Mouse (Mus musculus) forebrain, embryonic 14.5 days (tissue): Measurements from ENCODE around the gene Prkag2. TPM values are rescaled to one million over a fixed set of nuclear protein-coding genes. Genes with fewer than 3 reads are reported as not detected.

ENCODE experiments used
- ATAC-seq: fragments of 200-750 bp; cut with Nextera tagmentation; 2 replicates; pipeline ENCODE4 v1.8.0; 2017; ENCODE audit warnings: mild to moderate bottlenecking, moderate library complexity
- DNase-seq: peaks from one replicate; pipeline ENCODE4 v3.0.0-alpha.2; 2015; ENCODE audit warnings: low spot score
- H3K27ac ChIP-seq: fragments of 300-500 bp; sonication (generic); 2 replicates; pipeline ENCODE4 v1.5.1; 2014; ENCODE audit warnings: low read depth, mild to moderate bottlenecking, control low read depth, low read length, moderate library complexity
- H3K27me3 ChIP-seq: fragments of 300-500 bp; sonication (generic); replicated peaks from 2 replicates; pipeline ENCODE4 v1.6.1; 2014; ENCODE audit warnings: low read length, control low read depth, mixed read lengths; ENCODE audit not compliant: control insufficient read depth, insufficient read depth
- H3K36me3 ChIP-seq: fragments of 300-500 bp; sonication (generic); 2 replicates; pipeline ENCODE4 v1.6.1; 2014; ENCODE audit warnings: low read length, control low read depth; ENCODE audit not compliant: control insufficient read depth, insufficient read depth
- H3K4me1 ChIP-seq: fragments of 300-500 bp; sonication (generic); 2 replicates; pipeline ENCODE4 v1.6.1; 2014; ENCODE audit warnings: antibody characterized with exemption, low read length, control low read depth; ENCODE audit not compliant: control insufficient read depth, insufficient read depth
- H3K4me2 ChIP-seq: fragments of 300-500 bp; sonication (generic); 2 replicates; pipeline ENCODE4 v1.6.1; 2014; ENCODE audit warnings: mild to moderate bottlenecking, control low read depth, low read length
- H3K4me3 ChIP-seq: fragments of 300-500 bp; sonication (generic); 2 replicates; pipeline ENCODE4 v1.5.1; 2014; ENCODE audit warnings: low read depth, low read length, control low read depth
- H3K9ac ChIP-seq: fragments of 300-500 bp; sonication (generic); 2 replicates; pipeline ENCODE4 v1.6.1; 2014; ENCODE audit warnings: mild to moderate bottlenecking, low read length, control low read depth, moderate library complexity
- H3K9me3 ChIP-seq: fragments of 300-500 bp; sonication (generic); replicated peaks from 2 replicates; pipeline ENCODE4 v1.6.1; 2016; ENCODE audit warnings: low read length, control low read depth, mixed read lengths; ENCODE audit not compliant: control insufficient read depth
- WGBS: fragments of 180-500 bp; shearing (Covaris S2); extraction: QIAGEN DNeasy Blood & Tissue Kit; methylation state at CpG from one replicate; pipeline ENCODE4 v1.1.7; 2014; 5-methylcytosine and 5-hydroxymethylcytosine counted together
- polyA plus RNA-seq: library from polyadenylated mRNA; unstranded; fragments of >200 nt; fragmentation: Nextera tagmentation; extraction: Ambion mirVana; gene quantifications from 2 replicates; pipeline ENCODE4 v1.2.1, GENCODE M21; 2014

Gene Prkag2
- polyA plus RNA-seq, 1 experiment from 2014 or later: 80.6 TPM

DNA sequence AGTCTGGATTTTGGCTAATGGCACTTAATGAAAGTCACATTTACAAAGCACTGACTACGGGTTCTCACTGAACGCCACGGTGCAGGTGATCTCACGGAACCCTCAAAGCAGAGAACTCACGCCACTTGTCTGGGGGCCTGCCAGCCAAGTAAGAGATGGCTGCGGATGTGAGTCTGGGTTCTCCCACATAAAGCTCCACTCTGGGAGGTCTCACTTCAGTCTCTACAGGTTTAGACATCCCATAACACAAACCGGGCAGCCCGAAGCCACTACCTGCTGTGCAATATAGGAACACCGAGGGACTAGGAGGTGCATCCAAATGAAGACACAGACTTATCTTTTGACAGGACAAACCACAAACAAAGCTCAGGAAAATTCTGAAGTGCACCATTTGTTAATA is 193.6 kb downstream of the Prkag2 start:
- DNase-seq (no peak), ATAC-seq (no peak)
- H3K4me3 ChIP-seq: peak overlapping the region; percentile 85
- 47% methylated on average over 9 of the region's 9 CpGs for WGBS
- H3K27me3 ChIP-seq: no peaks in the 10 kb centered on the region
- H3K4me2 ChIP-seq: peak overlapping the region; percentile 60
- H3K4me1 ChIP-seq: peaks cover 8% of the 10 kb centered on the region; the same call in 1 of the 2 replicates
- no peak overlapping the region for H3K27ac ChIP-seq
- no peaks in the 10 kb centered on the region for H3K36me3 ChIP-seq
- no peaks in the 10 kb centered on the region for H3K9me3 ChIP-seq
- H3K9ac ChIP-seq: peak overlapping the region; percentile 96

DNA sequence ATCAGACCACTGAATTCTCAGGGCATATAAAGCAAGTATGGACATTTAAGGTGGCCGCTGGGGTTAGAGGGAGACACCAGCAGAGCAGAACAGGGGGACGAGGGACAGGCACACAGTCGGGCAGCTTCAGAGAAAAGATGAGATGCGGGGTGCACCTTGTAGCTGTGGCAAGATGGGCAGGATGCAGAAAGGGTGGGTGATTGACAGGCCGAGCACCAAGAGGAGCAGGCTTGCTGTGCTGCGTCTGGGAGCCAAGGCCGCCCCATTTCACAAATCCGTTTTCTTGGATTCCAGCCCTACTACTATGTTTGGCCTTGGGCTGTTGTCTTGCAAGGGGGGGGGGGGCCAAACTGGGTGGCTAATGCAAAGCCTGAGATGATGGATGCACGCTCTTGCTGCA is 195.5 kb downstream of the Prkag2 start:
- Histone ChIP-seq H3K36me3 (0 out of 2 replicates have a peak, but pooled peaks cover 4% of the 10 kb centered on the region), H3K9ac (peak overlapping the region; percentile 25; the same call in 1 of the 2 replicates), H3K27me3 (no peaks in the 10 kb centered on the region), H3K4me2 (no peak overlapping the region), H3K9me3 (no peaks in the 10 kb centered on the region), H3K27ac (no peak overlapping the region), H3K4me3 (no peak overlapping the region), H3K4me1 (peaks cover 8% of the 10 kb centered on the region; the same call in 1 of the 2 replicates)
- no peak for DNase-seq
- 71% methylated on average over 9 of the region's 9 CpGs for WGBS
- no peak for ATAC-seq

DNA sequence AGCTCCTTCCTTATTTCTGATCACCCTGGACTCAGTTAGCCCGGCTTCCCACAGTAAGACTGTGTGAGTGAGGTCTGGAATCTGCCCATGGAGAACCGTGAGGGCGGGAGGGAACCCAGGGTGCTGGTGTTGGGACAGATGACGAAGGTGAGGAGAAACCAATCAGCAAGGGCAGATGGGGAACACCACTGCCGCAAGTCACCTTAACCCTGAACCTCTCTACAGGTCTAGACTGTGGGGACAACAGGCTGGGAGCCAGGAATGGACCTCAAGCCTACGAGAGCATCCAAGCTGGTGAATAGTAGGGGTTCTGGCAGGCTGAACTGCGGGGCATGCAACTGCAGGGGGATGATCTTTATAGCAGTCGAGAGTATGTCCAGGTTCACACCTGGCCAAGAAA is 196.0 kb downstream of the Prkag2 start:
- H3K27me3 ChIP-seq: no peaks in the 10 kb centered on the region
- no peak for DNase-seq

DNA sequence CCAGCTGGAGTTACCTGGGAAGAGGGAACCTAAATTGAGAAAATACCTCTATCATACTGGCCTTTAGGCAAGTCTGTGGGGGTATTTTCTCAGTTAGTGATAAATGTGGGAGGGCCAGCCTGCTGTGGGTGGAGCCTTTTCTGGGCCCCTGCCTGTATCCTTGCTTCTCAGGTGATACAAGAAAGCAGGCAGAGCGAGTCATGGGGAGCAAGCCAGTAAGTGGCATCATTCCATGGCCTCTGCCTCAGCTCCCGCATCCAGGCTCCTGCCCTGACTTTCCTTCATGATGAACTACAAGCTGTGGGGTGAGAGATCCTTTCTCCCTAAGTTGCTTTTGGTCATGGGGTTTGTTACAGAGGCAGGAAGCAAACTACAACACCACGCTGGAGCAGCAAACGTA is 196.4 kb downstream of the Prkag2 start:
- Histone ChIP-seq H3K27ac (no peak overlapping the region), H3K27me3 (no peaks in the 10 kb centered on the region), H3K9me3 (no peaks in the 10 kb centered on the region), H3K9ac (no peak overlapping the region), H3K4me3 (no peak overlapping the region), H3K4me1 (peaks cover 8% of the 10 kb centered on the region; the same call in 1 of the 2 replicates), H3K4me2 (no peak overlapping the region), H3K36me3 (0 out of 2 replicates have a peak, but pooled peaks cover 4% of the 10 kb centered on the region)
- 84% methylated on average over 4 of the region's 4 CpGs for WGBS
- ATAC-seq (no peak), DNase-seq (no peak)

More for the DNA sequence above, 196.0 kb downstream of the Prkag2 start:
- Histone ChIP-seq H3K9me3 (no peaks in the 10 kb centered on the region), H3K36me3 (0 out of 2 replicates have a peak, but pooled peaks cover 4% of the 10 kb centered on the region), H3K4me1 (peaks cover 8% of the 10 kb centered on the region; the same call in 1 of the 2 replicates), H3K4me2 (no peak overlapping the region), H3K27ac (no peak overlapping the region), H3K4me3 (no peak overlapping the region), H3K9ac (no peak overlapping the region)
- ATAC-seq: no peak
- WGBS: 86% methylated on average over 8 of the region's 8 CpGs

DNA sequence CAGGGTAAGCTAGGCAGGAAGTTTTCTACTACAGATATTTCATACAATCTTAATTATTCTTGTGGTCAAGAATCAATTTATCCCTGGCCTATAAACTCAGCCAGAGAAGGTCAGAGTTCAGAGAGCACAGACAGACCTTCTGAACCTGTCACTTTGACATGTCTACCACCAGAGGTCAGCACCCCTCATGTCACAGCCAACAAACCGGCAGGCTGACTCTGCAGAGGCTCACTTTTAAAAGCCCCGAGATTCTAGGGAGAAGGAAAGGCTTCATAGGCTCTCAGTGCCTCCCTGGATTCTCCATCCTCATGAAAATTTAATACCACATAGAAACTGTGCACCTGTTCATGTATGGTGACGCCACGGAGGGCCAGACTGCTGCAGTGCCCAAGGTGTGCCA is 197.6 kb downstream of the Prkag2 start:
- DNase-seq (peak; percentile 37), ATAC-seq (no peak)
- Histone ChIP-seq H3K27ac (no peak overlapping the region), H3K9ac (no peak overlapping the region), H3K4me2 (no peak overlapping the region), H3K4me3 (no peak overlapping the region), H3K9me3 (no peaks in the 10 kb centered on the region), H3K36me3 (0 out of 2 replicates have a peak, but pooled peaks cover 4% of the 10 kb centered on the region), H3K27me3 (no peaks in the 10 kb centered on the region), H3K4me1 (peaks cover 8% of the 10 kb centered on the region; the same call in 1 of the 2 replicates)
- 34% methylated on average over 4 of the region's 4 CpGs for WGBS

DNA sequence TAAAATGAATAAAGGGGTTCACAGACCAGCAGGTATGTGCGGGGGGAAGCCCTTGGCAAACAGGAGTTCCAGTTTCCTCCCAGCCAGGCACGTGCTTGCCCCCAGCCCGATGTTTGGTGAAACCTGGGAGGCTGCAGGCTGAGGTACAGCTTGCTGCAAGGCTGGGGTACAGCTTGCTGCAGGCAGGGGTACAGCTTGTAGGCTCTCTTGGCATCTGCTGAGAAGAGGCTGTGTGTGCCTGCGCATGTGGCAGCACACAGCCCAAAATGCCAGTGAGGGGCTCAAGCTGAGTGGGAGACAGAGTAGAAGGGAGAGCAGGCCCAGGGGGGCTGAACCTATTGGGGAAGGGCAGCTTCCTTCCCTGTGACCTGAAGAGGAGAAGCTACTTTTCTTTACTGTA is 204.8 kb downstream of the Prkag2 start:
- H3K9me3 ChIP-seq: no peaks in the 10 kb centered on the region

DNA sequence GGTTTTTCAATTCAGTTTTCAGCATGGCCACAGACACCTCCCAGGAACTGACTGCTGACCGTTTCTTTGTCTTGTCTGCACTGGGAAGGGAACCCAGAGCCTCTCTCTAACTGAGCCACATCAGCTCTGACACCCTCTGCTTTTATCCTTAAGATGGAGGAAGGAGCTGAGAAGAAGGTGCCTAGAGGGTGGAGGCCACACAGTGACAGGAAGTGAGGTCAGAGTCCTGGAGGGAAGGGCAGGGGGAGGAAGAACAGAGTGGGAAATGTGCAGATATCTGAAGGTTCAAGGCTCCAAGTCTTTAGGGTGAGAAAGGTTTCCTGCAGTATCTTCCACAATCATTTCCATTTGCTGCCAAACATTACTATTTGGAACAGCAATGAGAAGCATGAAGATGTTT is 205.6 kb downstream of the Prkag2 start:
- ATAC-seq (no peak), DNase-seq (no peak)
- no peak overlapping the region for H3K27ac ChIP-seq
- no peak overlapping the region for H3K4me3 ChIP-seq
- H3K9me3 ChIP-seq: no peaks in the 10 kb centered on the region
- WGBS: 70% methylated on average over 1 of the region's 1 CpGs
- no peak overlapping the region for H3K9ac ChIP-seq
- H3K4me2 ChIP-seq: no peak overlapping the region
- H3K27me3 ChIP-seq: no peaks in the 10 kb centered on the region
- no peaks in the 10 kb centered on the region for H3K4me1 ChIP-seq
- no peaks in the 10 kb centered on the region for H3K36me3 ChIP-seq

More for the DNA sequence above, 204.8 kb downstream of the Prkag2 start:
- Histone ChIP-seq H3K4me2 (no peak overlapping the region), H3K36me3 (no peaks in the 10 kb centered on the region), H3K4me3 (no peak overlapping the region), H3K9ac (no peak overlapping the region), H3K27ac (no peak overlapping the region), H3K4me1 (no peaks in the 10 kb centered on the region), H3K27me3 (no peaks in the 10 kb centered on the region)
- 92% methylated on average over 4 of the region's 4 CpGs for WGBS
- DNase-seq: no peak
- no peak for ATAC-seq

DNA sequence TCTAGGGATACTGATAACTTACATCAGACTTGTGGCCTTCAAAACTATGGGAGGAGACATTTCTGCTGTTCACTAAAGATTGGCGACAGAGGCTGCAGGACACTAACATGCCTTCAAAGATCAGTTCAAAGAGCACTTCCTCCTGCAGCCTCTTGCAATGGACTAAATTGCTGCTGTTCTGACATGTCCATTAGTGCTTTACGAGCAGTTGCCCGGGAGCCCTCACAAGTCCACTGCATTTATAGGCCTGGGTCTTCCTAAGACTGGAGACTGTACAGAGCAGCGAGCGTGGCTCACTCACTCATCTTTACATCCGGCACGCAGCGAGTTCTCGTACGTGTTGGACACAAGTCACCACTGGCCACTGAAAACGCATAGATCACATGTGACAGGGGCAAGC is 208.0 kb downstream of the Prkag2 start:
- Histone ChIP-seq H3K9ac (no peak overlapping the region), H3K4me2 (no peak overlapping the region), H3K27me3 (no peaks in the 10 kb centered on the region), H3K27ac (no peak overlapping the region), H3K36me3 (peaks cover 13% of the 10 kb centered on the region), H3K4me1 (no peaks in the 10 kb centered on the region), H3K9me3 (no peaks in the 10 kb centered on the region), H3K4me3 (no peak overlapping the region)
- ATAC-seq (no peak), DNase-seq (no peak)
- WGBS: 96% methylated on average over 11 of the region's 11 CpGs

DNA sequence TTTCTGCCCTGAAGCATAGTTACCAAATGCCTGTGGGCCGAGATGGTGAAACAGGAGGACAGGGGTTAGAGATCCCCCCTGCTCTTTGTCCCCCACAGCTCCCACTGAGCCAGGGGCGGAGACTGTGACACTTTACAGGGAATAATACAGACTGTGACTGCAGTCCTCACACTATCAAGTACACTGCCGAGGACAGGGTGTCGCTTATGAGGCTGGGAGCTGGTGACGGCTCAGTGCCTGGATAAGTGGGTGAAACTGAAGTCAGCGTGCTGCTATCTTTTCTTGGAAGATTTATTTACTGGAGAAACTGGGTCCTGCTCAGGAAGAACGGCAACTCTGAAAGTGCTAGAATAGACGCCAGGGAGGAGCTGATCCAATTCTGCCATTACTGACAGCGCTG is 210.6 kb downstream of the Prkag2 start:
- H3K27ac ChIP-seq: no peak overlapping the region
- 80% methylated on average over 9 of the region's 9 CpGs for WGBS
- ATAC-seq: no peak

More for the DNA sequence above, 210.6 kb downstream of the Prkag2 start:
- H3K4me2 ChIP-seq: no peak overlapping the region
- H3K4me1 ChIP-seq: no peaks in the 10 kb centered on the region
- no peak overlapping the region for H3K9ac ChIP-seq
- no peaks in the 10 kb centered on the region for H3K27me3 ChIP-seq
- DNase-seq: no peak
- H3K9me3 ChIP-seq: no peaks in the 10 kb centered on the region
- no peak overlapping the region for H3K4me3 ChIP-seq
- peaks cover 39% of the 10 kb centered on the region for H3K36me3 ChIP-seq
